Mouse (Mus musculus) stomach, embryonic 16.5 days (tissue): ENCODE measurements at regions not wholly inside any gene's neighbourhood (a gene's known extent, or its start where the extent isn't known, plus 50 kb on each side); places are given as distances from the start of the nearest gene placed in this dataset.

Experiments used
- ATAC-seq: fragments of 200-750 bp; cut with Nextera tagmentation; 2 replicates; pipeline ENCODE4 v1.8.0; 2017; ENCODE audit warnings: moderate number of reproducible peaks, moderate TSS enrichment; ENCODE audit not compliant: insufficient read depth, low FRiP score
- H3K27ac ChIP-seq: fragments of 300-500 bp; sonication (generic); 2 replicates; pipeline ENCODE4 v1.5.1; 2014; ENCODE audit warnings: low read length
- H3K27me3 ChIP-seq: fragments of 300-500 bp; sonication (generic); 2 replicates; pipeline ENCODE4 v1.6.1; 2014; ENCODE audit warnings: low read length, control low read depth, mixed read lengths; ENCODE audit not compliant: control insufficient read depth, insufficient read depth
- H3K36me3 ChIP-seq: fragments of 300-500 bp; sonication (generic); 2 replicates; pipeline ENCODE4 v1.6.1; 2014; ENCODE audit warnings: low read length; ENCODE audit not compliant: control insufficient read depth, insufficient read depth
- H3K4me1 ChIP-seq: fragments of 300-500 bp; sonication (generic); 2 replicates; pipeline ENCODE4 v1.6.1; 2014; ENCODE audit warnings: low read length, control low read depth, mixed read lengths; ENCODE audit not compliant: control insufficient read depth, insufficient read depth
- H3K4me2 ChIP-seq: fragments of 300-500 bp; sonication (generic); 2 replicates; pipeline ENCODE4 v1.6.1; 2014; ENCODE audit warnings: low read depth, low read length, mixed read lengths
- H3K4me3 ChIP-seq: fragments of 300-500 bp; sonication (generic); replicated peaks from 2 replicates; pipeline ENCODE4 v1.5.1; 2014; ENCODE audit warnings: mild to moderate bottlenecking, low read length
- H3K9ac ChIP-seq: fragments of 300-500 bp; sonication (generic); 2 replicates; pipeline ENCODE4 v1.6.1; 2014; ENCODE audit warnings: low read length
- H3K9me3 ChIP-seq: fragments of 300-500 bp; sonication (generic); replicated peaks from 2 replicates; pipeline ENCODE4 v1.6.1; 2016; ENCODE audit warnings: low read length, control low read depth; ENCODE audit not compliant: control insufficient read depth
- WGBS: fragments of 180-500 bp; shearing (Covaris S2); extraction: QIAGEN DNeasy Blood & Tissue Kit; methylation state at CpG from one replicate; pipeline ENCODE4 v1.1.7; 2014; 5-methylcytosine and 5-hydroxymethylcytosine counted together

DNA sequence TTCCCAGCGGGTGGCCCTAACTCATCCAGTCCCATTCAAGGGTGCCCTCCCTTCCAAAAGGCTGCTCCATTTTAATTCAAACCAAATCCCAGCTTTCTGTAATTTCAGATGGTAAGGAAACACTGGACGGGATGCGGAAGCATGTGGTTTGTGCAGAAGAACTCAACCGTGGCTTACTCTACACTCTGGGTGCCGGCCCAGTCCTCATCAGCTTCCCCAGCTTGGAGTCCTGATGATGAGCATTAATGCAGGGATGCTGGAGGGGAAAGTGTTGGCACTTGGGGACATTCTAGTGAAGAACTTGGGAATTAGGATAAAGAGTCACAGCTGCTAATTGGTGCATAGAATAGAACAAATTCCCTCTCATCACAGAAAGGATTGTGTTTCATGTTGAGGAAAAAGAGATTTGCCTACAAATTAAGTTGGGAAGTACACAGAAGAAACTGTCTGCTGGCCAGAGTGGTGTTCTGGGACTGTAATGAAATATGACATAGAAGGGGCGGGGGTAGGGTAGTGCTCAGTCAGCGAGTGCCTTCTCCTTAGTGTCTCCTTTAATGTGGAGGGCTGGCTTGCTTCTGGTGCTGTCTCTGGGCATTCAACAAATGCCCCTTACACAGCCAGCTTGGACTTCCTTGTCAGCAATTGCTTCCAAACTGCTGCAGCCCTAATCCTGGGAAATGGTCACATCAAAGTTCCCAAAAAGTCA is 285.0 kb upstream of the Bmper start:
- no peak overlapping the region for H3K4me3 ChIP-seq
- H3K36me3 ChIP-seq = no peaks in the 10 kb centered on the region
- no peak overlapping the region for H3K27ac ChIP-seq
- H3K9ac ChIP-seq = no peak overlapping the region
- H3K4me1 ChIP-seq = no peaks in the 10 kb centered on the region
- no peak for ATAC-seq
- no peaks in the 10 kb centered on the region for H3K27me3 ChIP-seq
- WGBS = 90% methylated on average over 7 of the region's 7 CpGs
- no peaks in the 10 kb centered on the region for H3K9me3 ChIP-seq
- no peak overlapping the region for H3K4me2 ChIP-seq

DNA sequence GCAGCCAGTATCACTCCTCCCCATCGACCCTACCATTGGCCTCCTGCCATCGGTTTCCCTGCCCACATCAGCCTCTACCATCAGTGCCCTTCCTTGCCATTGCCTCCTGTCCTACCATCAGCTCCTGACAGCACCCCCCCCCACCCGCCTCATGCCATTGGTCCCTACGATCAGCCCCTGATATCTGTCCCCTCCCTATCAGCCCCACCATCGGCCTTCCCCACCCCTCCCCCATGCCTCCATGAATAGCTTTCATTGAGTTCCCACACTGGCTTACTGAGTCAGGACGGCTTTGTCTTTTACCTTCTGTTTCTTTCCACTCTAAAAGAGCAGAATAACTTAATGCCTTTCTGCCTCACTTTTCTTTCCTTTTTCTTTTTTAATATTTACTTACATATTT is 277.9 kb upstream of the Bmper start:
- WGBS = 80% methylated on average over 6 of the region's 6 CpGs
- Histone ChIP-seq H3K4me1 (no peaks in the 10 kb centered on the region), H3K27ac (no peak overlapping the region), H3K4me3 (no peak overlapping the region), H3K9me3 (no peaks in the 10 kb centered on the region), H3K9ac (no peak overlapping the region), H3K36me3 (no peaks in the 10 kb centered on the region), H3K27me3 (no peaks in the 10 kb centered on the region), H3K4me2 (no peak overlapping the region)
- ATAC-seq = no peak

DNA sequence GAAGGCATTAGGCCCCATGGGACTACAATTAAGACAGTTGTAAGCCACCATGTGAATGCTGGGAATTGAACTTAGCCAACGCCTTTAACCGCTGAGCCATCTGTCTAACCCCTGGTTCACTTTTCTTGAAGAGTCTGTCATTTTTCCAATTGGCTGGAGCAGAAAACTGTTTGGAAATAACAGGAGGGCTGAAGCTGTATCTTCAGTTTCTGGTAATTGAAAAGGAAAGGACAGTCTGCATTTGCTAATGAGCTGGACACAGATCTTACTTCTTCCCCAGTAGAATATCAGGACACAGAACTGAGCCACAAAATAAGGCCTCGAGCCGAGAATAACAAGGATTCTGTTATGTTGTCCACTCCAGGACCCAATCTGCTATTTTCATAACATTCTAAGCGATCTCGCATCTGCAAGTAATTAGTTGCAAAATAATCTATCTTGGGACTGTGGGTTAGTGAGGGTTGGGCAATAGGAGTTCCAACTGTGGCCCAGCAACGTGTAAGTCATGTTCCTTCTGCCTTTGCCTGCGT is 277.4 kb upstream of the Bmper start:
- WGBS = 81% methylated on average over 8 of the region's 8 CpGs
- Histone ChIP-seq H3K27ac (no peak overlapping the region), H3K9ac (no peak overlapping the region), H3K4me2 (no peak overlapping the region), H3K9me3 (no peaks in the 10 kb centered on the region), H3K4me1 (no peaks in the 10 kb centered on the region), H3K27me3 (no peaks in the 10 kb centered on the region), H3K4me3 (no peak overlapping the region), H3K36me3 (no peaks in the 10 kb centered on the region)
- ATAC-seq = no peak

DNA sequence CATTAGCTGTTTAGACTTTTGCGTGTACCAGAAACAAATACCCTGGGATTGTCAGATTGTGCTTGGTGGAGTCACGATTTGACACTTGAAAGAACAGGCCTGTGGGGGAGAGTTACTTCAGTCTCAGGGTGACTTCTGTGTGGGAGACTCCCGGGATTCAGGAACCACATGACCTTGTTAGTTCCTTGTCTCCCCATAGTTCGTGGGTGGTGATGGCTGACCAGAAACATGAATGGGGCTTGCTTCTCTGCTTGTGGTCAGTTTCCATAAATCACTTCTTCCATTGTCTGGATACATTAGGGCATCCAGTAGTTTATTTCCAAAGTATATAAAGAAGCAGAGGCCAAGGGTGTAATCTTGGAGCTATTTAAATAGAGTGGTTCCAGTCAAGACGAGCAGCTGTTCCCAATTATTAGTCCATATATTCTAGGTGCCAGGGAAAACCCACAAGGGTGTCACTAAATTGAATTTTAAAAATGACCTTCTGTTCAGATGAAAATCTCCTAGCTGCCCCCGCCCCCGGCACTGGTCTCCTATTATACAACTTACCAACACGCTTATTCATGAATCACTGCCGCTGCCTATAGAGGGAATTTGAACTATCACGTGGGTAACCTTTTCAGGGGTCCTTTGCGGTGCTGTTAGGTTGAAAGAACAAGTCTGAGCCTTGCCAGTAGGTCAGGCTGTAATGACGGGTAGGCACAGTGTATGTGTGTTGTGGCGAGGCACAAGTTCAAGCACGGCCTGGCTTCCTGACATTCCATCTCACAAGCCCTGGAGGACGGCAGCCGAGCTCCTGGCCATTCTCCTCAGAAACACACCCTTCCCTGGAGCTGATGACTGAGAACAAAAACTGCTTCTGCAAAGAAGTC is 270.1 kb upstream of the Bmper start:
- 68% methylated on average over 16 of the region's 16 CpGs for WGBS
- Histone ChIP-seq H3K4me3 (no peak overlapping the region), H3K9ac (no peak overlapping the region), H3K4me2 (no peak overlapping the region), H3K36me3 (no peaks in the 10 kb centered on the region), H3K4me1 (no peaks in the 10 kb centered on the region), H3K27me3 (no peaks in the 10 kb centered on the region), H3K9me3 (no peaks in the 10 kb centered on the region), H3K27ac (no peak overlapping the region)
- no peak for ATAC-seq

DNA sequence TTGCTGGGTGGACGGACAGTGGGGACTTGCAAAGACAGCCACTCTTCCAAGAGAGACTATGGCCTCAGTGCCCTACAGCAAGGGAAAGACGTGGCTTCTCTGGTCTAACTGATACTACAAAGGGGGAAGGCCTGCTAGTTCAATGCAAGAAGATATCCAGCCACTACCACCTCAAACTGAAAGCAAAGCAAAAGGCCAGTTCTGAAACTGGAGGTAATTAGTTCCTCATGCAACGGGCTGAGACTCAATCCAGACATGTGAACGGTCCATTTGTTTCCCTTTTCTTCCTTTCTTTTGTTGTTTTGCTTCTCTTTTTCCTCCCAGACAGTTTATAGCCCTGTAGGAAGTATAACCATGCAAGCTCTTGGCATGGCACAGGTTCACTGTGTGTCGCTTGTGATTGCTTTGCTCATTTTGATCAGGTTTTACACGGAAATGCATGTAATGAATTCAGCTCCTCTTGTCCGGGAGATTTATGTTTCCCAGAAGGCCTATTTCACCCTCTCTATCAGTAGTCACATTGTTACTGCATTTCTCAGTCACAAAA is 260.5 kb upstream of the Bmper start:
- Histone ChIP-seq H3K4me2 (no peak overlapping the region), H3K27ac (no peak overlapping the region), H3K9ac (no peak overlapping the region), H3K4me3 (no peak overlapping the region), H3K9me3 (no peaks in the 10 kb centered on the region), H3K36me3 (no peaks in the 10 kb centered on the region), H3K4me1 (no peaks in the 10 kb centered on the region), H3K27me3 (no peaks in the 10 kb centered on the region)
- no peak for ATAC-seq
- WGBS = 78% methylated on average over 7 of the region's 7 CpGs

DNA sequence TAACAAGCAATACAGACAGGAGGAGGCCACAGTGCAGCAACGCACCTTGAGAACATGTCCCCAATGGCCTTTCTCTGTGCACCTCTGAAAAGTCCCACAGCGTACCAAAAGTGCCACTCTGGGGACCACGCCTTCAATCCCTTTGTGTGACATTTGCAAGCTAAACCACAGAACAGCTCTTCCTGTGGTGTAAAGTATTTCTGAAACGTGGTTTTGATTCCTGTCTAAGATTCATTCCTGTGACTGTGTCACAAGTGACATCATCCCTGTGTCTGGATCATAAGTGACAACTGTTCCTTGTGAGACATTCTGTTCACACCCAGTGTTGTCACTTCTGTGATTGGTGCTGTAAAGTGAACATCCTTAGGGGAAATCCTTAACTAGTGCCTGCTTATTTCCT is 251.6 kb upstream of the Bmper start:
- H3K9me3 ChIP-seq = no peaks in the 10 kb centered on the region
- H3K27me3 ChIP-seq = no peaks in the 10 kb centered on the region
- H3K4me3 ChIP-seq = no peak overlapping the region
- ATAC-seq = no peak
- no peak overlapping the region for H3K4me2 ChIP-seq
- H3K9ac ChIP-seq = no peak overlapping the region
- no peaks in the 10 kb centered on the region for H3K36me3 ChIP-seq
- H3K4me1 ChIP-seq = no peaks in the 10 kb centered on the region
- 80% methylated on average over 4 of the region's 4 CpGs for WGBS
- no peak overlapping the region for H3K27ac ChIP-seq

DNA sequence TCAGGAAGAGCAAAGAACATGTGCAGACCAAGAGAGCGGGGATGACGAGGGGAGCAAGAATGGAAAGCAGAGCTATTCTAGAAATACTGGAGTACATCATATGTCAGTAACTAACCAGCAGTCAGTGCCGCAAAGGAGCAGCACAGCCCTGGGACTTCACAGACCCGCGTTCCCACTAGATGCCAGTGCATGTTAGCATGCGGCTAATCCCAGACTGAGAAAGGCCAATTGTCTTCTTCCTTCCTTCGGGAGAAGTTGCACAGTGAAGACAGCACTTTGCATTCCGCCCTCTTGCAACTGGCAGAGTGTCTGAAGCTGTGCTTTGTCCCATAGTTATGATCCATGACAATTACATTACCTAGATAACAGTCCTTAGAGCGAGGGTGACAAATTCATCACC is 246.1 kb upstream of the Bmper start:
- H3K36me3 ChIP-seq = no peaks in the 10 kb centered on the region
- WGBS = 53% methylated on average over 9 of the region's 9 CpGs
- H3K27me3 ChIP-seq = no peaks in the 10 kb centered on the region
- H3K27ac ChIP-seq = no peak overlapping the region
- H3K4me3 ChIP-seq = no peak overlapping the region
- H3K4me1 ChIP-seq = peaks cover 4% of the 10 kb centered on the region; the same call in 1 of the 2 replicates
- H3K4me2 ChIP-seq = no peak overlapping the region
- H3K9ac ChIP-seq = no peak overlapping the region
- H3K9me3 ChIP-seq = no peaks in the 10 kb centered on the region
- no peak for ATAC-seq

DNA sequence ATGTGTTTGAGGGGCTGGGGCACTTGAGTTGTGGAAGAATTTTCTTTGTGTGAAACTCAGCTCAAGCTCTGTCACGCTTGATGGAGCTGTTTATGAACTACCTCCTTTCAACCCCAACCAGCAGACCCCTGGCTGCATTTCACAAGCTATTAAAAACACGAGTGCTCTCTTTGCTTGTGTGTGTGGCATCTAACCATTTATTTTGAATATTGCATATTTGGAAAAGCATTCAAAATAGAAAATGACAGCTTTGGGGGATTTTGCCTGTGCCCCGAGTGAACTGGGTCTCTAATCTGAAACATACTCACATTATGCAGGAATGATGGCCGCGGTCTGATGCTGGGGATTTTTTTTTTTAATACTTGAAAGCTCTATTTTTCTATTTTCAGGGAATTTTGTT is 243.2 kb upstream of the Bmper start:
- no peak overlapping the region for H3K27ac ChIP-seq
- peaks cover 4% of the 10 kb centered on the region; the same call in 1 of the 2 replicates for H3K4me1 ChIP-seq
- no peaks in the 10 kb centered on the region for H3K36me3 ChIP-seq
- no peak overlapping the region for H3K4me3 ChIP-seq
- H3K27me3 ChIP-seq = no peaks in the 10 kb centered on the region
- H3K9ac ChIP-seq = no peak overlapping the region
- no peak for ATAC-seq
- no peaks in the 10 kb centered on the region for H3K9me3 ChIP-seq
- WGBS = 68% methylated on average over 5 of the region's 5 CpGs
- H3K4me2 ChIP-seq = no peak overlapping the region

DNA sequence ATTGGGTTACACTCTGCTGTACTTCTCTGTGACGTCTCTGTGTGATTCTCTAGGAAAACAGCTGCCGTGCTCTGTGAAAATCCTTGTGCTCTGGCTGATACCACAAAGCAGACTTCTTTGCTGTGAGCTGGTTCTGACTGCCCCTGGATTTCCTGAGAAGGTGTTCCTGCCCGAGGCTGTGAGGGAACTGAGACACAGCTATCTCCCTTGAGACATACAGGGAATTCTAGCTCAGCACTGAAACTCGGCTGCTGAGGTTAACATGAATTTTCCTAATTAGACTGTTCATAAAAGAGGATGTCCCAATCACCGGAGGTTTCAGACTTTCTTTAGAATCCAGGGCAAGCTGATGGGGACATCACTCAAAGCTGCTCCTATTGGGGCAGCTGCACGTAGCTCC is 233.4 kb upstream of the Bmper start:
- no peaks in the 10 kb centered on the region for H3K27me3 ChIP-seq
- no peak overlapping the region for H3K4me2 ChIP-seq
- H3K9ac ChIP-seq = no peak overlapping the region
- H3K4me1 ChIP-seq = no peaks in the 10 kb centered on the region
- no peak for ATAC-seq
- H3K9me3 ChIP-seq = no peaks in the 10 kb centered on the region
- 72% methylated on average over 6 of the region's 6 CpGs for WGBS
- H3K4me3 ChIP-seq = no peak overlapping the region
- H3K27ac ChIP-seq = no peak overlapping the region
- no peaks in the 10 kb centered on the region for H3K36me3 ChIP-seq
